Mouse (Mus musculus) liver, postnatal 0 days (tissue): Measurements from ENCODE around the gene Lad1. TPM values are rescaled to one million over a fixed set of nuclear protein-coding genes. Genes with fewer than 3 reads are reported as not detected.

Experiments
- ATAC-seq: fragments of 200-750 bp; cut with Nextera tagmentation; 2 replicates; pipeline ENCODE4 v1.8.0; 2017; ENCODE audit warnings: mild to moderate bottlenecking, moderate library complexity
- DNase-seq: peaks from one replicate; pipeline ENCODE4 v3.0.0-alpha.2; 2016
- H3K27ac ChIP-seq: fragments of 300-500 bp; sonication (generic); 2 replicates; pipeline ENCODE4 v1.5.1; 2014; ENCODE audit warnings: antibody characterized with exemption, moderate library complexity, mild to moderate bottlenecking, low read depth
- H3K27me3 ChIP-seq: fragments of 300-500 bp; sonication (generic); 2 replicates; pipeline ENCODE4 v1.6.1; 2014; ENCODE audit warnings: low read length, control low read depth, mixed read lengths; ENCODE audit not compliant: insufficient read depth
- H3K36me3 ChIP-seq: fragments of 300-500 bp; sonication (generic); replicated peaks from 2 replicates; pipeline ENCODE4 v1.6.1; 2014; ENCODE audit warnings: mild to moderate bottlenecking, control low read depth, low read length, moderate library complexity, mixed read lengths; ENCODE audit not compliant: insufficient read depth
- H3K4me1 ChIP-seq: fragments of 300-500 bp; sonication (generic); 2 replicates; pipeline ENCODE4 v1.6.1; 2014; ENCODE audit warnings: antibody characterized with exemption, mild to moderate bottlenecking, control low read depth; ENCODE audit not compliant: insufficient read depth
- H3K4me2 ChIP-seq: fragments of 300-500 bp; sonication (generic); 2 replicates; pipeline ENCODE4 v1.6.1; 2014; ENCODE audit warnings: low read depth, mild to moderate bottlenecking, low read length, moderate library complexity, mixed read lengths
- H3K4me3 ChIP-seq: fragments of 300-500 bp; sonication (generic); 2 replicates; pipeline ENCODE4 v1.5.1; 2014; ENCODE audit warnings: low read depth, low read length
- H3K9ac ChIP-seq: fragments of 300-500 bp; sonication (generic); replicated peaks from 2 replicates; pipeline ENCODE4 v1.6.1; 2014; ENCODE audit warnings: mild to moderate bottlenecking, moderate library complexity
- H3K9me3 ChIP-seq: fragments of 300-500 bp; sonication (generic); 2 replicates; pipeline ENCODE4 v1.6.1; 2016; ENCODE audit warnings: mild to moderate bottlenecking, control low read depth, low read length, mixed read lengths
- CTCF ChIP-seq: sonication (generic); IDR thresholded peaks from 2 replicates; pipeline ENCODE4 v1.5.1; 2016; ENCODE audit warnings: antibody characterized with exemption, low read depth
- EP300 ChIP-seq: IDR thresholded peaks from 2 replicates; pipeline ENCODE4 v1.6.1; 2016; ENCODE audit warnings: antibody characterized with exemption, low read depth, mild to moderate bottlenecking
- WGBS: fragments of 180-500 bp; shearing (Covaris S2); extraction: QIAGEN DNeasy Blood & Tissue Kit; methylation state at CpG from one replicate; pipeline ENCODE4 v1.1.7; 2014; ENCODE audit not compliant: insufficient replicate concordance; 5-methylcytosine and 5-hydroxymethylcytosine counted together
- polyA plus RNA-seq: library from polyadenylated mRNA; unstranded; fragments of >200 nt; fragmentation: Nextera tagmentation; extraction: Ambion mirVana; gene quantifications from 2 replicates; pipeline ENCODE4 v1.2.1, GENCODE M21; 2015

The Lad1 gene
- polyA plus RNA-seq, 1 experiment from 2014 or later: 0.42 TPM

DNA sequence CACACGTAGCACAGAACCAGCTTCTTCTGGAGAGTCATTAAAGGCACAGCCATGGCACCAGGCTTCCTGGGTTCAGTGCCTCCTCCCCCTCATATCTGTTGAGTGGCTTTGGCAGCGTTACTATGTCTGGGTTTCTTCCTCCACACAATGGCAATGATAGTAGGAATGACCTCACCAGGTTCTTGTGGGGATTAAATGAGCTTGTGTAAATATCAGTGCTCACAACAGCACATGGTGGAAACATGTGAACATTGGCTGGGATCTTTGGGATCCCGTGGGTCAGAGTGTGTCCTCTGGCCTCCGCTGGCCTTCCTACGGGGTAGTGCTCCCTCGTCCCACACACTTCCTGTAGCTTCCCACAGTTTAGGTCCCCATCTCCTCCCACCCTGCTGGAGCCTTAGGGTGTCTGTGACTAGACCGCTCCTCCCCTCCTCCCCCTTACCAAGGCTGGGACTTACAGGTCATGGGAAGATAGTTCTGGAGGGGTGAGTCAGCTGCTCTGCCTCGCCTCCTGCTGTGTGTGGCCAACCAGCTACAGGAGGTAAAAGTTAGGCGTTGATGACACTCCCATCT lies 43.7 kb downstream of the Lad1 start:
- H3K36me3 ChIP-seq: no peaks in the 10 kb centered on the region
- WGBS: 56% methylated on average over 9 of the region's 9 CpGs
- H3K9me3 ChIP-seq: no peaks in the 10 kb centered on the region
- peaks cover 6% of the 10 kb centered on the region; the same call in 1 of the 2 replicates for H3K27me3 ChIP-seq
- H3K4me2 ChIP-seq: no peak overlapping the region
- H3K4me3 ChIP-seq: no peak overlapping the region
- peak; percentile 19; the same call in 1 of the 2 replicates for ATAC-seq
- H3K4me1 ChIP-seq: no peaks in the 10 kb centered on the region
- no peak for DNase-seq
- H3K9ac ChIP-seq: no peak overlapping the region
- H3K27ac ChIP-seq: no peak overlapping the region
- TF ChIP-seq CTCF (no peak), EP300 (no peak)

DNA sequence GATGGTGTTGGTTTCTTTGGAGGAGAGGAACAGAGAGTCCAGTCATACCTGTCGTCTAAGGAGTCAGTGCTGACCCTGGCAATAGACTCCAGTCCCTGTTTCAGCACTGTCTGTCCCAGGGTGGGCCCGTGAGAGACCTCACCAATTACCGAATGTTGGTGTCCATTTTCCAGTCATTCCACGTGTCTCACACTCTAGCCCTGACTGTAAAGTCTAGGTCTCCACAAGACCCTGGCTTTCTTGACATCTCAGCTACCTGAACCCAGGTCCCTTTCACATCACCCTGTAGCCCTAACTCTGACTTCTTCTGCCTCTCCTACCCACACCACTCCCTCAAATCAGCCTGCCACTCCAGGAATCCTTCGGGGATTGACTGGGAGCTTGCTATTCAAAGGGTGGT lies 44.2 kb downstream of the Lad1 start:
- H3K4me2 ChIP-seq: no peak overlapping the region
- TF ChIP-seq EP300 (no peak), CTCF (no peak)
- 66% methylated on average over 5 of the region's 5 CpGs for WGBS
- ATAC-seq: no peak
- H3K9me3 ChIP-seq: no peaks in the 10 kb centered on the region
- H3K27ac ChIP-seq: no peak overlapping the region
- no peaks in the 10 kb centered on the region for H3K36me3 ChIP-seq
- no peak overlapping the region for H3K9ac ChIP-seq
- no peak overlapping the region for H3K4me3 ChIP-seq
- H3K4me1 ChIP-seq: no peaks in the 10 kb centered on the region
- no peak for DNase-seq
- peaks cover 6% of the 10 kb centered on the region; the same call in 1 of the 2 replicates for H3K27me3 ChIP-seq

DNA sequence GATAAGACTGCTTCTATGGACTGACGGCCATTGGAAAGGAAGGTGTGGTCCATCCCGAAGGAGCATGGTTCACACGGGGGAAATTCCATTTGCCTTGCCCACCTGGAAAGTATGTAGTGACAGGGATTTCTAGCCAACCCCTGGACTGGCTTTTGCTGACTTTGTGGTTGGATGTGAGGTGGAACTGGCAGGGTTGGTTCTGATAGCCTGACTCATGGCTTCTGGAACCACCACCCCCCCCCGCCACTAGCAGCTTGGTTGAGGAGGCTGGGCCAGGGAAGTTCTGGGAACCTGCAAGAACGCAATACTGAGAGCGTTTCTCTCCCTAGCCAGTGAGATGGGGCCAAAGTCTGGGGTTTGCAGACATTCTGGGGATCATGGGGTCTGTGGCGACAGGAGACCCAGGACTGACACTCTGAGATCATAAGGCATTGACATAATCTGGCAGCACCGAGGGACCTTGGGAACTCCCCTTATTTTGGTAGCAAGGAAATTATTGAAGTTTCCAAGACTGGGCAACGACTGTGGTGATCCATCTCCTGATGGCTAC lies 45.5 kb downstream of the Lad1 start:
- ATAC-seq: no peak
- no peaks in the 10 kb centered on the region for H3K36me3 ChIP-seq
- no peak overlapping the region for H3K4me2 ChIP-seq
- H3K27me3 ChIP-seq: peaks cover 6% of the 10 kb centered on the region; the same call in 1 of the 2 replicates
- H3K9me3 ChIP-seq: no peaks in the 10 kb centered on the region
- no peak overlapping the region for H3K4me3 ChIP-seq
- DNase-seq: no peak
- WGBS: 63% methylated on average over 9 of the region's 9 CpGs
- H3K9ac ChIP-seq: no peak overlapping the region
- no peak overlapping the region for H3K27ac ChIP-seq
- no peaks in the 10 kb centered on the region for H3K4me1 ChIP-seq
- TF ChIP-seq CTCF (no peak), EP300 (no peak)

DNA sequence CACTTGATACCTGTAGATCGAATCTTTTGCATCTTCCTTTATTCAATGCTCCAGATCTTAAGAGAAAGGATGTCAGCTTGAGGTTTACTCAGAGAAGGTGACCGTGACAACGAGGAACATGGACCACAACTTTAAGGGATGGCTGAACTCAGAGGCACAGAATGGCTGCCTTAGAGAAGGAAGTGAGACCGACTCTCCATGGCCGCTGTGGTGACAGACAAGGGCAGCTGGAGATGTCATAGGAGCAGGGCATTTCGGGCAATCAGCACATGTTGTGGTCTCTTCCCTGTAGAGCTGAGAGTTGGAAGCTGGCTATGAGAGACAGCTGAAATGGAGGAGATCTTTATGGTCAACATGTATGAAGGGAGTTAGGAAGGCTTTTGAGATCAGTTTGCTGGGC lies 46.4 kb downstream of the Lad1 start:
- Histone ChIP-seq H3K9me3 (no peaks in the 10 kb centered on the region), H3K9ac (no peak overlapping the region), H3K4me2 (no peak overlapping the region), H3K4me1 (no peaks in the 10 kb centered on the region), H3K27ac (no peak overlapping the region), H3K36me3 (no peaks in the 10 kb centered on the region), H3K4me3 (no peak overlapping the region), H3K27me3 (peaks cover 6% of the 10 kb centered on the region; the same call in 1 of the 2 replicates)
- 63% methylated on average over 6 of the region's 6 CpGs for WGBS
- DNase-seq (no peak), ATAC-seq (no peak)
- TF ChIP-seq EP300 (no peak), CTCF (no peak)

DNA sequence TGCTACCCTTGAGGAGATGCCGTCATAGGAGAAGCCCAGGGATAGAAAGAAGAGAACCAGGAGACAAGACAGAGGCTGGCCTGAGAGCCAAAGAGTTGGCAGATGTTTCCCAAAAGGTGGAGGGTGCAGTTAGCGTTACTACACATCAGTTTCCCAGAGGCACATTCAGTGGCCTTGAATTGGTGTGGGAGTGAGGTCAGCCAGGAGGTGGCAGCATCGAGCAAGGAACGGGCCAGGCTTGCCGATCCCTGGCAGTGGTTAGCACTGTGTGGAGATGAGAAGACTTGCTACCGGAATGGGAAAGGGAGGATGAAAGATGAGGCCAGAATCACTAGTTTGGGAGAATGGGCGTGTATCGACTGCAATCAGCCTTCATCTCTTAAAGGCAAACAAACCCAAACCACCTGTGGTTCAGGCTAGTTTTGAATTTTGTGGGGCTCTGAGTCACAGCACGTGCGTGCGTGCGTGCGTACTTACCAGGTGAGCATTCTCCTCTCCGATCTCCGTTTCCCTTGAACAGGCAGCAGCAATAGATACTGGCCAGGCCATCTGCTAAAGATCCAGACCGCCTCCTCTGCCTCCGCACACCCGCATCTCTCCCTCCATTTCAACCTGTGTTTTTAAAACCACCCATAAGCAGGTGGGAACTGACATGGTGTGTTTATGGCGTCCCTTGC lies 47.3 kb downstream of the Lad1 start:
- peak; percentile 70 for ATAC-seq
- no peaks in the 10 kb centered on the region for H3K36me3 ChIP-seq
- no peak overlapping the region for H3K4me2 ChIP-seq
- no peaks in the 10 kb centered on the region for H3K4me1 ChIP-seq
- peaks cover 6% of the 10 kb centered on the region; the same call in 1 of the 2 replicates for H3K27me3 ChIP-seq
- H3K9ac ChIP-seq: no peak overlapping the region
- no peak overlapping the region for H3K27ac ChIP-seq
- H3K4me3 ChIP-seq: no peak overlapping the region
- TF ChIP-seq CTCF (peak; percentile 98), EP300 (no peak)
- WGBS: 45% methylated on average over 19 of the region's 19 CpGs
- peak; percentile 87 for DNase-seq
- no peaks in the 10 kb centered on the region for H3K9me3 ChIP-seq

DNA sequence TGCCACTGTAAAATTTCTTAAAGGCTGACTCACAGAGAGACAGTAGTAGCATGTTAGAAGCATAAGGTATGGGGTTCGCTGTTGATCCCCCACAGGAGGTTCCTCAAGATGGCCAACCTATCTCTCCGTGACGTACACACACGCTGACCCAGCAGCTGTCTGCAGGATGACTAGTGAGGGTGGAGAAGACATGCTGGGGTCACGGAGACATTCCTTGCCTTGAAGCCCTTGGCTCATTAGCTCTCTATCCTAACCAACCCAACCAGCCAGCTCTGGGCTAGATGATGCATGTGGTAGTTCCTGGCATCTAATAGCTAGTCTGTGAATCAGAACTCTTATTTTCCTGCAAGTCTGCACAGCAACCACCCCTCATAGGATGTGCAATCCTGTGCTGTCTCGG lies 50.2 kb downstream of the Lad1 start:
- no peak overlapping the region for H3K27ac ChIP-seq
- no peaks in the 10 kb centered on the region for H3K4me1 ChIP-seq
- H3K27me3 ChIP-seq: peaks cover 6% of the 10 kb centered on the region; the same call in 1 of the 2 replicates
- ATAC-seq: no peak
- DNase-seq: no peak
- H3K4me2 ChIP-seq: no peak overlapping the region
- WGBS: 73% methylated on average over 6 of the region's 6 CpGs
- H3K36me3 ChIP-seq: no peaks in the 10 kb centered on the region
- H3K4me3 ChIP-seq: no peak overlapping the region
- no peak overlapping the region for H3K9ac ChIP-seq
- TF ChIP-seq CTCF (no peak), EP300 (no peak)
- H3K9me3 ChIP-seq: no peaks in the 10 kb centered on the region
